Mouse (Mus musculus): ENCODE results near the gene Xpnpep2. TPM values are rescaled to one million over a fixed set of nuclear protein-coding genes. Genes with fewer than 3 reads are reported as not detected.

Gene Xpnpep2
- polyA plus RNA-seq, 1 experiment from 2014 or later = 3.8 TPM

GRCm38 (mm10) chrX:48147226-48147625 is 38.7 kb downstream of the Xpnpep2 start:
- no peaks in the 10 kb centered on the region for H3K27me3 ChIP-seq
- H3K9ac ChIP-seq = no peak overlapping the region
- H3K36me3 ChIP-seq = no peaks in the 10 kb centered on the region
- ATAC-seq (ENCODE audit: insufficient number of reproducible peaks, insufficient read depth, low FRiP score, low TSS enrichment) = no peak
- no peaks in the 10 kb centered on the region for H3K9me3 ChIP-seq
- H3K27ac ChIP-seq = no peak overlapping the region
- H3K4me1 ChIP-seq = no peaks in the 10 kb centered on the region
- WGBS = 88% methylated on average over 2 of the region's 2 CpGs
- no peak overlapping the region for H3K4me3 ChIP-seq
- no peak overlapping the region for H3K4me2 ChIP-seq (replicated peaks)

- no peak overlapping the region for H3K4me2 ChIP-seq (replicated peaks)
- H3K4me3 ChIP-seq = no peak overlapping the region
- 79% methylated on average over 7 of the region's 7 CpGs for WGBS
- no peak for ATAC-seq (ENCODE audit: insufficient number of reproducible peaks, insufficient read depth, low FRiP score, low TSS enrichment)
- no peak overlapping the region for H3K9ac ChIP-seq
- no peaks in the 10 kb centered on the region for H3K4me1 ChIP-seq
- no peaks in the 10 kb centered on the region for H3K9me3 ChIP-seq
- no peak overlapping the region for H3K27ac ChIP-seq
- H3K36me3 ChIP-seq = no peaks in the 10 kb centered on the region
- no peaks in the 10 kb centered on the region for H3K27me3 ChIP-seq
Observed at GRCm38 (mm10) chrX:48147741-48148186, 39.2 kb downstream of the Xpnpep2 start.

GRCm38 (mm10) chrX:48152106-48152505 is 43.6 kb downstream of the Xpnpep2 start:
- WGBS = 80% methylated on average over 7 of the region's 7 CpGs
- ATAC-seq (ENCODE audit: insufficient number of reproducible peaks, insufficient read depth, low FRiP score, low TSS enrichment) = no peak
- no peaks in the 10 kb centered on the region for H3K27me3 ChIP-seq

GRCm38 (mm10) chrX:48153414-48153813 is 44.9 kb downstream of the Xpnpep2 start:
- no peak overlapping the region for H3K27ac ChIP-seq
- H3K27me3 ChIP-seq = no peaks in the 10 kb centered on the region
- H3K9me3 ChIP-seq = no peaks in the 10 kb centered on the region
- no peak overlapping the region for H3K4me3 ChIP-seq
- H3K36me3 ChIP-seq = no peaks in the 10 kb centered on the region
- no peak overlapping the region for H3K9ac ChIP-seq
- 78% methylated on average over 2 of the region's 2 CpGs for WGBS
- no peak for ATAC-seq (ENCODE audit: insufficient number of reproducible peaks, insufficient read depth, low FRiP score, low TSS enrichment)
- no peaks in the 10 kb centered on the region for H3K4me1 ChIP-seq
- no peak overlapping the region for H3K4me2 ChIP-seq (replicated peaks)

More at GRCm38 (mm10) chrX:48152106-48152505, 43.6 kb downstream of the Xpnpep2 start:
- no peaks in the 10 kb centered on the region for H3K36me3 ChIP-seq
- no peak overlapping the region for H3K9ac ChIP-seq
- no peak overlapping the region for H3K4me3 ChIP-seq
- H3K9me3 ChIP-seq = no peaks in the 10 kb centered on the region
- H3K4me1 ChIP-seq = no peaks in the 10 kb centered on the region
- no peak overlapping the region for H3K27ac ChIP-seq
- H3K4me2 ChIP-seq (replicated peaks) = no peak overlapping the region

- no peaks in the 10 kb centered on the region for H3K4me1 ChIP-seq
- H3K27me3 ChIP-seq = no peaks in the 10 kb centered on the region
- no peaks in the 10 kb centered on the region for H3K9me3 ChIP-seq
- ATAC-seq (ENCODE audit: insufficient number of reproducible peaks, insufficient read depth, low FRiP score, low TSS enrichment) = no peak
- H3K4me2 ChIP-seq (replicated peaks) = no peak overlapping the region
- H3K4me3 ChIP-seq = no peak overlapping the region
- no peaks in the 10 kb centered on the region for H3K36me3 ChIP-seq
- H3K9ac ChIP-seq = no peak overlapping the region
- no peak overlapping the region for H3K27ac ChIP-seq
- WGBS = 66% methylated on average over 2 of the region's 2 CpGs
Observed at GRCm38 (mm10) chrX:48153949-48154348, 45.4 kb downstream of the Xpnpep2 start.

GRCm38 (mm10) chrX:48155489-48155888 is 47.0 kb downstream of the Xpnpep2 start:
- 86% methylated on average over 6 of the region's 6 CpGs for WGBS
- H3K9ac ChIP-seq = no peak overlapping the region
- H3K27ac ChIP-seq = no peak overlapping the region
- no peaks in the 10 kb centered on the region for H3K9me3 ChIP-seq
- H3K4me2 ChIP-seq (replicated peaks) = no peak overlapping the region
- no peaks in the 10 kb centered on the region for H3K27me3 ChIP-seq
- H3K4me3 ChIP-seq = no peak overlapping the region
- no peaks in the 10 kb centered on the region for H3K36me3 ChIP-seq
- ATAC-seq (ENCODE audit: insufficient number of reproducible peaks, insufficient read depth, low FRiP score, low TSS enrichment) = no peak
- H3K4me1 ChIP-seq = no peaks in the 10 kb centered on the region

- Histone ChIP-seq H3K4me3 (no peak overlapping the region), H3K36me3 (no peaks in the 10 kb centered on the region), H3K27ac (no peak overlapping the region), H3K27me3 (no peaks in the 10 kb centered on the region), H3K4me1 (no peaks in the 10 kb centered on the region), H3K9ac (no peak overlapping the region), H3K9me3 (no peaks in the 10 kb centered on the region), H3K4me2 (replicated peaks) (no peak overlapping the region)
- ATAC-seq (ENCODE audit: insufficient number of reproducible peaks, insufficient read depth, low FRiP score, low TSS enrichment) = no peak
- 79% methylated on average over 8 of the region's 8 CpGs for WGBS
Observed at GRCm38 (mm10) chrX:48157396-48157795, 48.9 kb downstream of the Xpnpep2 start.

GRCm38 (mm10) chrX:48158229-48158919 is 49.8 kb downstream of the Xpnpep2 start:
- Histone ChIP-seq H3K9me3 (no peaks in the 10 kb centered on the region), H3K4me1 (no peaks in the 10 kb centered on the region), H3K4me2 (replicated peaks) (no peak overlapping the region), H3K27me3 (no peaks in the 10 kb centered on the region), H3K4me3 (no peak overlapping the region), H3K9ac (no peak overlapping the region), H3K36me3 (no peaks in the 10 kb centered on the region), H3K27ac (no peak overlapping the region)
- WGBS = 85% methylated on average over 11 of the region's 11 CpGs
- ATAC-seq (ENCODE audit: insufficient number of reproducible peaks, insufficient read depth, low FRiP score, low TSS enrichment) = no peak

- no peak overlapping the region for H3K4me3 ChIP-seq
- no peaks in the 10 kb centered on the region for H3K4me1 ChIP-seq
- H3K27me3 ChIP-seq = no peaks in the 10 kb centered on the region
- no peaks in the 10 kb centered on the region for H3K36me3 ChIP-seq
- no peak overlapping the region for H3K9ac ChIP-seq
- no peak overlapping the region for H3K4me2 ChIP-seq (replicated peaks)
- H3K27ac ChIP-seq = no peak overlapping the region
- 53% methylated on average over 1 of the region's 1 CpGs for WGBS
- no peak for ATAC-seq (ENCODE audit: insufficient number of reproducible peaks, insufficient read depth, low FRiP score, low TSS enrichment)
- H3K9me3 ChIP-seq = no peaks in the 10 kb centered on the region
Observed at GRCm38 (mm10) chrX:48169892-48170291, 61.4 kb downstream of the Xpnpep2 start.

GRCm38 (mm10) chrX:48170368-48170767 is 61.8 kb downstream of the Xpnpep2 start:
- no peak overlapping the region for H3K4me2 ChIP-seq (replicated peaks)

GRCm38 (mm10) chrX:48181844-48182243 is 73.3 kb downstream of the Xpnpep2 start:
- 78% methylated on average over 6 of the region's 6 CpGs for WGBS

More at GRCm38 (mm10) chrX:48170368-48170767, 61.8 kb downstream of the Xpnpep2 start:
- ATAC-seq (ENCODE audit: insufficient number of reproducible peaks, insufficient read depth, low FRiP score, low TSS enrichment) = no peak
- Histone ChIP-seq H3K4me1 (no peaks in the 10 kb centered on the region), H3K27me3 (no peaks in the 10 kb centered on the region), H3K9ac (no peak overlapping the region), H3K4me3 (no peak overlapping the region), H3K27ac (no peak overlapping the region), H3K36me3 (no peaks in the 10 kb centered on the region), H3K9me3 (no peaks in the 10 kb centered on the region)
- WGBS = 60% methylated on average over 1 of the region's 1 CpGs

GRCm38 (mm10) chrX:48184703-48185102 is 76.2 kb downstream of the Xpnpep2 start:
- no peak overlapping the region for H3K4me2 ChIP-seq (replicated peaks)
- H3K27ac ChIP-seq = no peak overlapping the region
- ATAC-seq (ENCODE audit: insufficient number of reproducible peaks, insufficient read depth, low FRiP score, low TSS enrichment) = no peak
- H3K4me1 ChIP-seq = no peaks in the 10 kb centered on the region
- no peaks in the 10 kb centered on the region for H3K9me3 ChIP-seq
- 80% methylated on average over 3 of the region's 3 CpGs for WGBS
- no peaks in the 10 kb centered on the region for H3K27me3 ChIP-seq
- H3K36me3 ChIP-seq = 0 out of 2 replicates have a peak, but pooled peaks cover under 1% of the 10 kb centered on the region
- H3K4me3 ChIP-seq = no peak overlapping the region
- no peak overlapping the region for H3K9ac ChIP-seq

More at GRCm38 (mm10) chrX:48181844-48182243, 73.3 kb downstream of the Xpnpep2 start:
- 0 out of 2 replicates have a peak, but pooled peaks cover 3% of the 10 kb centered on the region for H3K36me3 ChIP-seq
- no peak for ATAC-seq (ENCODE audit: insufficient number of reproducible peaks, insufficient read depth, low FRiP score, low TSS enrichment)
- H3K4me1 ChIP-seq = no peaks in the 10 kb centered on the region
- no peak overlapping the region for H3K4me2 ChIP-seq (replicated peaks)
- no peaks in the 10 kb centered on the region for H3K27me3 ChIP-seq
- H3K9me3 ChIP-seq = no peaks in the 10 kb centered on the region
- no peak overlapping the region for H3K9ac ChIP-seq
- H3K4me3 ChIP-seq = no peak overlapping the region
- no peak overlapping the region for H3K27ac ChIP-seq

Data from embryonic facial prominence, embryonic 12.5 days (tissue).